Mouse (Mus musculus) ES-Bruce4 (cell line): Measurements from ENCODE around the gene Oxtr. TPM values are rescaled to one million over a fixed set of nuclear protein-coding genes. Genes with fewer than 3 reads are reported as not detected.

Experiments
- H3K27ac ChIP-seq: 2 replicates; pipeline ENCODE4 v1.5.1; 2012; ENCODE audit warnings: low read length, inconsistent platforms; ENCODE audit not compliant: insufficient read depth
- H3K27me3 ChIP-seq: 2 replicates; pipeline ENCODE4 v1.6.1; 2012; ENCODE audit warnings: mild to moderate bottlenecking, low read length, inconsistent platforms; ENCODE audit not compliant: control insufficient read depth, poor library complexity, insufficient read depth, severe bottlenecking
- H3K36me3 ChIP-seq: 2 replicates; pipeline ENCODE4 v1.6.1; 2012; ENCODE audit warnings: inconsistent platforms, mild to moderate bottlenecking, low read length, moderate library complexity; ENCODE audit not compliant: control insufficient read depth, poor library complexity, insufficient read depth, severe bottlenecking
- H3K4me1 ChIP-seq: one replicate; pipeline ENCODE4 v1.8.1; 2011; ENCODE audit warnings: low read length; ENCODE audit not compliant: control insufficient read depth, insufficient read depth
- H3K4me3 ChIP-seq: 2 replicates; pipeline ENCODE4 v1.5.1; 2011; ENCODE audit warnings: low read depth, mild to moderate bottlenecking, low read length
- H3K9ac ChIP-seq: 2 replicates; pipeline ENCODE4 v1.6.1; 2012; ENCODE audit warnings: low read depth, mild to moderate bottlenecking, inconsistent platforms; ENCODE audit not compliant: poor library complexity, severe bottlenecking
- H3K9me3 ChIP-seq: replicated peaks from 2 replicates; pipeline ENCODE4 v1.6.1; 2012; ENCODE audit warnings: mild to moderate bottlenecking, low read length, inconsistent platforms; ENCODE audit not compliant: control insufficient read depth, poor library complexity, insufficient read depth, severe bottlenecking
- CTCF ChIP-seq: IDR thresholded peaks from one replicate; pipeline ENCODE4 v1.8.1; 2011; ENCODE audit warnings: low read depth, low read length
- EP300 ChIP-seq: IDR thresholded peaks from 2 replicates; pipeline ENCODE4 v1.6.1; 2011; ENCODE audit warnings: low read depth, low read length; ENCODE audit not compliant: insufficient read depth
- POLR2A ChIP-seq: IDR thresholded peaks from one replicate; pipeline ENCODE4 v1.8.1; 2011; ENCODE audit warnings: low read length; ENCODE audit not compliant: insufficient read depth
- polyA plus RNA-seq: library from polyadenylated mRNA; stranded (reverse); fragments of >200 nt; gene quantifications from 2 replicates; pipeline ENCODE4 v1.2.4, GENCODE M21; 2011; ENCODE audit warnings: low read depth; ENCODE audit not compliant: missing spikeins, insufficient read depth, insufficient read length

Gene Oxtr
- polyA plus RNA-seq, 1 experiment, result 0.16 TPM

- TF ChIP-seq CTCF (no peak), EP300 (no peak), POLR2A (no peak)
- Histone ChIP-seq H3K4me1 (peaks cover 2% of the 10 kb centered on the region), H3K36me3 (no peaks in the 10 kb centered on the region), H3K4me3 (no peak overlapping the region), H3K27me3 (no peaks in the 10 kb centered on the region), H3K9me3 (no peaks in the 10 kb centered on the region), H3K27ac (no peak overlapping the region), H3K9ac (no peak overlapping the region)
Observed at GRCm38 (mm10) chr6:112497456-112497855, 7.7 kb upstream of the Oxtr start.

- no peaks in the 10 kb centered on the region for H3K36me3 ChIP-seq
- no peaks in the 10 kb centered on the region for H3K9me3 ChIP-seq
- H3K27me3 ChIP-seq, result no peaks in the 10 kb centered on the region
- H3K27ac ChIP-seq, result no peak overlapping the region
- no peak overlapping the region for H3K9ac ChIP-seq
- H3K4me3 ChIP-seq, result no peak overlapping the region
- no peak for TF ChIP-seq EP300
- H3K4me1 ChIP-seq, result peaks cover 2% of the 10 kb centered on the region
Observed at GRCm38 (mm10) chr6:112496291-112497060, 6.7 kb upstream of the Oxtr start.

- no peak overlapping the region for H3K4me3 ChIP-seq
- H3K9ac ChIP-seq, result no peak overlapping the region
- no peaks in the 10 kb centered on the region for H3K9me3 ChIP-seq
- TF ChIP-seq POLR2A (no peak), EP300 (no peak), CTCF (no peak)
- H3K27ac ChIP-seq, result no peak overlapping the region
- H3K27me3 ChIP-seq, result no peaks in the 10 kb centered on the region
- peaks cover 2% of the 10 kb centered on the region for H3K4me1 ChIP-seq
- no peaks in the 10 kb centered on the region for H3K36me3 ChIP-seq
Observed at GRCm38 (mm10) chr6:112495219-112495618, 5.5 kb upstream of the Oxtr start.

- Histone ChIP-seq H3K36me3 (no peaks in the 10 kb centered on the region), H3K27me3 (no peaks in the 10 kb centered on the region), H3K27ac (no peak overlapping the region), H3K9ac (no peak overlapping the region), H3K9me3 (no peaks in the 10 kb centered on the region), H3K4me1 (peaks cover 2% of the 10 kb centered on the region), H3K4me3 (no peak overlapping the region)
- TF ChIP-seq CTCF (peak; percentile 14), POLR2A (no peak)
Observed at GRCm38 (mm10) chr6:112494620-112495081, 4.9 kb upstream of the Oxtr start.

GRCm38 (mm10) chr6:112493371-112493770, 3.6 kb upstream of the Oxtr start:
- H3K9ac ChIP-seq, result no peak overlapping the region
- no peaks in the 10 kb centered on the region for H3K36me3 ChIP-seq
- H3K27me3 ChIP-seq, result peaks cover 3% of the 10 kb centered on the region; the same call in 1 of the 2 replicates
- H3K27ac ChIP-seq, result no peak overlapping the region
- H3K4me1 ChIP-seq, result peaks cover 2% of the 10 kb centered on the region
- TF ChIP-seq POLR2A (no peak), EP300 (no peak), CTCF (no peak)
- no peaks in the 10 kb centered on the region for H3K9me3 ChIP-seq
- H3K4me3 ChIP-seq, result no peak overlapping the region

- TF ChIP-seq EP300 (no peak), CTCF (no peak), POLR2A (no peak)
- Histone ChIP-seq H3K9me3 (no peaks in the 10 kb centered on the region), H3K9ac (no peak overlapping the region), H3K4me3 (no peak overlapping the region), H3K4me1 (peaks cover 2% of the 10 kb centered on the region), H3K27me3 (peaks cover 3% of the 10 kb centered on the region; the same call in 1 of the 2 replicates), H3K36me3 (no peaks in the 10 kb centered on the region), H3K27ac (no peak overlapping the region)
Observed at GRCm38 (mm10) chr6:112492656-112493055, 2.9 kb upstream of the Oxtr start.
